Mouse (Mus musculus): ENCODE results near the gene Dock8.

Gene Dock8

GRCm38 (mm10) chr19:25186316-25186715 lies 187.0 kb downstream of the Dock8 start:
- DNase-seq (ENCODE audit: low spot score in 2 of 2) = no peak

- DNase-seq (ENCODE audit: low spot score in 2 of 2) = no peak
Measured at GRCm38 (mm10) chr19:25187681-25188080, 188.3 kb downstream of the Dock8 start.

GRCm38 (mm10) chr19:25193751-25194150 lies 194.4 kb downstream of the Dock8 start:
- no peak for DNase-seq (ENCODE audit: low spot score in 2 of 2)

GRCm38 (mm10) chr19:25200081-25200860 lies 200.9 kb downstream of the Dock8 start:
- DNase-seq (ENCODE audit: low spot score in 2 of 2) = no peak

- DNase-seq (ENCODE audit: low spot score in 2 of 2) = no peak
Measured at GRCm38 (mm10) chr19:25203077-25203476, 203.7 kb downstream of the Dock8 start.

- DNase-seq (ENCODE audit: low spot score in 2 of 2) = no peak
Measured at GRCm38 (mm10) chr19:25206969-25207368, 207.6 kb downstream of the Dock8 start.

GRCm38 (mm10) chr19:25207731-25208361 lies 208.5 kb downstream of the Dock8 start:
- no peak for DNase-seq (ENCODE audit: low spot score in 2 of 2)

GRCm38 (mm10) chr19:25208596-25209110 lies 209.3 kb downstream of the Dock8 start:
- DNase-seq (ENCODE audit: low spot score in 2 of 2) = no peak

- DNase-seq (ENCODE audit: low spot score in 2 of 2) = no peak
Measured at GRCm38 (mm10) chr19:25220611-25221010, 221.3 kb downstream of the Dock8 start.

- DNase-seq (ENCODE audit: low spot score in 2 of 2) = no peak
Measured at GRCm38 (mm10) chr19:25221964-25222640, 222.8 kb downstream of the Dock8 start.

- DNase-seq (ENCODE audit: low spot score in 2 of 2) = no peak
Measured at GRCm38 (mm10) chr19:25230058-25230974, 231.0 kb downstream of the Dock8 start.

- no peak for DNase-seq (ENCODE audit: low spot score in 2 of 2)
Measured at GRCm38 (mm10) chr19:25230975-25231334, 231.6 kb downstream of the Dock8 start.

GRCm38 (mm10) chr19:25232032-25232431 lies 232.7 kb downstream of the Dock8 start:
- DNase-seq (ENCODE audit: low spot score in 2 of 2) = no peak

- DNase-seq (ENCODE audit: low spot score in 2 of 2) = peak; percentile 20 to 68
Measured at GRCm38 (mm10) chr19:25236596-25237491, 237.5 kb downstream of the Dock8 start, which contains the start of gene Kank1. Kank1 (plus strand) TSS chr19:25236975.

- DNase-seq (ENCODE audit: low spot score in 2 of 2) = peak in 1 of 2 experiments; percentile 62
Measured at GRCm38 (mm10) chr19:25237492-25238040, 238.2 kb downstream of the Dock8 start.

GRCm38 (mm10) chr19:25238121-25238520 lies 238.8 kb downstream of the Dock8 start:
- no peak for DNase-seq (ENCODE audit: low spot score in 2 of 2)

GRCm38 (mm10) chr19:25243566-25243965 lies 244.2 kb downstream of the Dock8 start:
- DNase-seq (ENCODE audit: low spot score in 2 of 2) = no peak

GRCm38 (mm10) chr19:25246062-25246461 lies 246.7 kb downstream of the Dock8 start:
- no peak for DNase-seq (ENCODE audit: low spot score in 2 of 2)

GRCm38 (mm10) chr19:25247858-25248552 lies 248.7 kb downstream of the Dock8 start:
- no peak for DNase-seq (ENCODE audit: low spot score in 2 of 2)

Measured in spleen, postnatal 4 days (tissue).